Mouse (Mus musculus) neural tube, embryonic 15.5 days (tissue): ENCODE measurements around the gene Cldn9. TPM values are rescaled to one million over a fixed set of nuclear protein-coding genes. Genes with fewer than 3 reads are reported as not detected.

Experiments
- ATAC-seq: fragments of 200-750 bp; cut with Nextera tagmentation; 2 replicates; pipeline ENCODE4 v1.8.0; 2017; ENCODE audit warnings: mild to moderate bottlenecking, moderate TSS enrichment, moderate library complexity; ENCODE audit not compliant: low FRiP score
- H3K27ac ChIP-seq: fragments of 300-500 bp; sonication (generic); replicated peaks from 2 replicates; pipeline ENCODE4 v1.5.1; 2015; ENCODE audit warnings: mild to moderate bottlenecking, inconsistent platforms
- H3K27me3 ChIP-seq: fragments of 300-500 bp; sonication (generic); replicated peaks from 2 replicates; pipeline ENCODE4 v1.6.1; 2015; ENCODE audit warnings: inconsistent platforms
- H3K36me3 ChIP-seq: fragments of 300-500 bp; sonication (generic); 2 replicates; pipeline ENCODE4 v1.6.1; 2015; ENCODE audit warnings: inconsistent platforms
- H3K4me1 ChIP-seq: fragments of 300-500 bp; sonication (generic); 2 replicates; pipeline ENCODE4 v1.6.1; 2015; ENCODE audit warnings: inconsistent platforms
- H3K4me2 ChIP-seq: fragments of 300-500 bp; sonication (generic); 2 replicates; pipeline ENCODE4 v1.6.1; 2015; ENCODE audit warnings: inconsistent platforms, mild to moderate bottlenecking, moderate library complexity
- H3K4me3 ChIP-seq: fragments of 300-500 bp; sonication (generic); replicated peaks from 2 replicates; pipeline ENCODE4 v1.5.1; 2015; ENCODE audit warnings: mild to moderate bottlenecking, inconsistent platforms
- H3K9ac ChIP-seq: fragments of 300-500 bp; sonication (generic); replicated peaks from 2 replicates; pipeline ENCODE4 v1.6.1; 2015; ENCODE audit warnings: mild to moderate bottlenecking, inconsistent platforms
- H3K9me3 ChIP-seq: fragments of 300-500 bp; sonication (generic); replicated peaks from 2 replicates; pipeline ENCODE4 v1.6.1; 2016; ENCODE audit warnings: inconsistent platforms
- WGBS: fragments of 180-500 bp; shearing (Covaris S2); methylation state at CpG from one replicate; pipeline ENCODE4 v1.1.7; 2015; ENCODE audit warnings: mixed read lengths; 5-methylcytosine and 5-hydroxymethylcytosine counted together
- polyA plus RNA-seq: library from polyadenylated mRNA; unstranded; fragments of >200 nt; fragmentation: Nextera tagmentation; extraction: Ambion mirVana; gene quantifications from 2 replicates; pipeline ENCODE4 v1.2.1, GENCODE M21; 2015

Cldn9 gene
- polyA plus RNA-seq, 1 experiment from 2014 or later = 1.1 TPM

DNA sequence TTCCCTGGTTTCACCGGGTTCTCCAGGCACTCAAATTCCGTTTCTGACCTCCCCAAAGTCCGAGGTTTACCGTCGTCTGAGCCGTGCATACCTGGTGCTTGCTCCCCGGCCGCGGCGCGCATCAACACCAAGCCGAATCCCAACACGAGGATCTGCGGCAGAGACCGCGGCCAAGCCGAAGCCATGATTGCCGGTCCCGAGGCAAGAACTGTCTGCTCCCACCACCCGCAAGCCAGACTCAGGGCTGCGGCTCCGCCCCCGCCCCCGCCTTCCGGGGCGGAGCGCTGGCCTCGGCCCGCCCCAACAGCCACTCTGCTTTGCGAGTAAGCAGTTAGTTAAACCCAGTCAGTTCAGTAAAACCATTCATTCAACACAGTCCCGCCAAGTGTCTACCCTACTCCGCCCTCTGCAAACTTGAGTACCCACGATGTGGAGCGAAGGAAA lies 6.6 kb downstream of the Cldn9 start, which contains the start of gene Tnfrsf12a:
TSS of gene Tnfrsf12a (minus strand) at position 233 of the 444 bp plus-strand sequence.
- Histone ChIP-seq H3K9ac (peak within 1 kb of the TSS; percentile 57), H3K27ac (no peak within 1 kb of the TSS), H3K4me2 (peak within 1 kb of the TSS; percentile 95), H3K4me3 (peak within 1 kb of the TSS; percentile 53), H3K27me3 (peaks cover 66% of the 10 kb centered on the region), H3K4me1 (peaks cover 54% of the 10 kb centered on the region), H3K9me3 (no peaks in the 10 kb centered on the region), H3K36me3 (no peaks in the 10 kb centered on the region)
- under 1% methylated on average over 34 of the region's 34 CpGs for WGBS
- ATAC-seq = peak; percentile 21; the same call in 1 of the 2 replicates

DNA sequence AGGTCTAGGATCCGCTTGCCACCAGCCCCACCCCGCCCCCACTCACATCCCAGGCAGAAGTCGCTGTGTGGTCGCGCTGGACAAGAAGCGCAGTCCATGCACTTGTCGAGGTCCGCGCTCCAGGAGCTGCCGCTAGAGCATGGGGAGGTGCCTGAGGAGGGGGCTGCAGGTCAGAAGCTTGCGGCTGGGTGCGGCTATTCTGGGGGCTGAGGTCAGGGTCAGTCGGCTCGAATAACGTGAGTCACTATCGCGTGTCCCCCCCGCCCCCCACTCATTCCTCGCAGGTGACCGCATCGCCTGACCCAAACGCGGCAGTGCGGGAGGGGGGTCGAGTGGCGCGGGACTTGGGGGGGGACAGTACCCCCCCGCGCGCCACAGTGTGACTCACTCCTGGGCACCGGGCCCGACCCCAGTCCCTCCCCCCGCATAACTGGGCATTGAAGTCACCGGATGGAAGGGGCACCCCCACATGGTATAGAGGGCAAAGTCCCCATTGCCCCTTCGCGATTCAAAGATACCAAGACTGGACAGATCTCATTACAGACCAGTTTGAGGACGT lies 7.3 kb downstream of the Cldn9 start:
- Histone ChIP-seq H3K36me3 (no peaks in the 10 kb centered on the region), H3K9me3 (no peaks in the 10 kb centered on the region), H3K27ac (no peak overlapping the region), H3K4me1 (peaks cover 57% of the 10 kb centered on the region), H3K9ac (peak overlapping the region; percentile 57), H3K4me2 (peak overlapping the region; percentile 95), H3K4me3 (peak overlapping the region; percentile 53), H3K27me3 (peaks cover 59% of the 10 kb centered on the region)
- under 1% methylated on average over 35 of the region's 37 CpGs for WGBS
- ATAC-seq = no peak

DNA sequence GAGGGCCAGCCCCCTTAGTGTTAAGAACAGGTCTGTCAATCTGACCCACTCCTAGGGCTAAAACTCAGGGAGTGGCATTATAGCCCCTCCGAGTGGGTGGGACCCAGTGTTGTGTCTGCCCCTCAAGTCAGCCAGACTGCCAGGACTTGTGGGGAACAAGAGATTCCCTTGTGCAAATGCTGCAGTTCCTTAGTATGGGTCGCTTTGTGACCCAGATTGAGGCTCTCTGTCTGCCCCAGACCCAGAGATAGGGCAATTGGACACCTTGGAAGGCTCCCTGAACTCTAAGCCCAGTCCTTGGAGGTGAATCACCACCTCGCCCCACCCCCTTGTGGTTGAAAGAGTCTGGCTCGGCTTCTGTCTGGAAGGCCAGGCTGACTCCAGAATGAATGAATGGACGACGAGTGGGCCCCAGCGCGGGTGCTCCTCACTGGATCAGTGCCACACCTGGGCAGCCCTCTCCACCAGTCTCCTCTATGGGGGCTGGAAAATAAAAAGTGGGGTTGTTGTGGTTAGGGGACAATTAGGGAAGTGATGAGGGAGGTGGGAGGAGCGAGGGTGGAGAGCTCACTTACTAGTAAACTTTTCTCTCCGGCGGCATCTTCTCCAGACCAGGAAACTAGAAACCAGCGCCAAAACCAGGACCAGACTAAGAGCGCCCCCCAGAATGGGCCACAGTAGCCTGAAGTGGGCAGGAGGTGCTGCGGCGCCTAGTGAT lies 8.1 kb downstream of the Cldn9 start:
- H3K4me2 ChIP-seq = peak overlapping the region; percentile 95
- peaks cover 57% of the 10 kb centered on the region for H3K4me1 ChIP-seq
- H3K27me3 ChIP-seq = peaks cover 51% of the 10 kb centered on the region
- H3K27ac ChIP-seq = no peak overlapping the region
- WGBS = 10% methylated on average over 15 of the region's 15 CpGs
- no peak for ATAC-seq
- H3K4me3 ChIP-seq = peak overlapping the region; percentile 53
- H3K9me3 ChIP-seq = no peaks in the 10 kb centered on the region
- no peaks in the 10 kb centered on the region for H3K36me3 ChIP-seq
- H3K9ac ChIP-seq = 0 out of 2 replicates have a peak overlapping the region, but pooled peaks have one; percentile 57

DNA sequence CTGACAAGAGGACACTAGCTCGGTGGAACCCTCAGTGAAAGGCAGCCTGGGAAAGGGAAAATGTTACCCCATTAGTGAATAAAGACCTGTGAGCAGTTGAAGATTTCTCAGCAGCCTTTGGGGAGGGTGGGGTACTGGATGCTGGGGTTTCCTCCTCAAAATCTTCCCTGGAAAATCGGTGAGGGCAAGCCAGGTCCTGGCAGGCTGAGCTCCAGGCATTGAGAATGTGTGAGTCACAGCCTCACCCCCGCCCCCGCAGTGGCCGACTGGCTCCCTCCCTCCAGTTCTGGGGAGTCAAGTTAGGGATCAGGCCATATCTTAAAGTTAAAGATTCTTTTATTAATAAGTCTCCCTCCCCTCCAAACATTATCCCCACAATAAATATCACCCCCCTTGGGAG lies 8.7 kb downstream of the Cldn9 start:
- H3K4me1 ChIP-seq = peaks cover 57% of the 10 kb centered on the region
- 0 out of 2 replicates have a peak overlapping the region, but pooled peaks have one; percentile 69 for H3K4me3 ChIP-seq
- H3K9me3 ChIP-seq = no peaks in the 10 kb centered on the region
- H3K9ac ChIP-seq = no peak overlapping the region
- WGBS = 51% methylated on average over 5 of the region's 5 CpGs
- H3K27me3 ChIP-seq = peaks cover 45% of the 10 kb centered on the region
- peak overlapping the region; percentile 95 for H3K4me2 ChIP-seq
- H3K36me3 ChIP-seq = peaks cover 2% of the 10 kb centered on the region; the same call in 1 of the 2 replicates
- ATAC-seq = no peak
- no peak overlapping the region for H3K27ac ChIP-seq

DNA sequence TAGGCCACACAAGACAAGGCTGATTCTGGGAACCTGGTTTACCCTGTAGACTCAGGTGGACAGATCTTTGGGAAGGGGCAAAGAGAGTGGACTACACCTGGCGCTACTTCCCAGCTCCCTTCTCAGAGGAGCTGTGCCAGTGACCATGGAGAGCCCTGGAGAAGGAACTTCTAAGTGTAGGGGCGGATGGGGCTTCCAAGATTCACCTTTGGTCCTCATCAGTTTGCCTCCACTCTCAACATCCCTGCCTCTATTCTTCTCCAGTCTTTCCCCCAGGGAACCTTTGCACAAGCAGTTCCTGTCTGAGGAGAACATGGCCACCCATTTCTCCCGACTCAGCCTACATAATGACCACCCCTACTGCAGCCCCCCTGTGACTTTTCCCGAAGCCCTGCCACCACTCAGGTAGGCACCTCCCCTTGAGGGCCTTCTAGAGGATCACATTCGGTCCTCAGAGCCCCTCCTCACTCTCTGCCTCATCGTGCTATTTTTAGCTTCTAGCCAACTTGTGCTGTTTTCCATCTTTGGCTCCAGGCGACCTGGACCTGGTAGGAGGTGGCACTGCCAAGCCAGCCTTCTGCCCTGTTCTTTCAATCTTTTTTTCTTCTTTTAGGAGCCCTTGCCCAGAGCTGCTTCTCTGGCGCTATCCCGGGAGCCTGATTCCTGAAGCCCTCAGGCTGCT lies 9.4 kb downstream of the Cldn9 start:
- peak; percentile 4 for ATAC-seq
- Histone ChIP-seq H3K9ac (peak overlapping the region; percentile 73), H3K27me3 (peaks cover 38% of the 10 kb centered on the region), H3K4me1 (peaks cover 53% of the 10 kb centered on the region), H3K9me3 (no peaks in the 10 kb centered on the region), H3K27ac (peak overlapping the region; percentile 93; the same call in 1 of the 2 replicates), H3K4me3 (peak overlapping the region; percentile 69), H3K4me2 (peak overlapping the region; percentile 95), H3K36me3 (peaks cover 8% of the 10 kb centered on the region)
- 49% methylated on average over 9 of the region's 9 CpGs for WGBS

DNA sequence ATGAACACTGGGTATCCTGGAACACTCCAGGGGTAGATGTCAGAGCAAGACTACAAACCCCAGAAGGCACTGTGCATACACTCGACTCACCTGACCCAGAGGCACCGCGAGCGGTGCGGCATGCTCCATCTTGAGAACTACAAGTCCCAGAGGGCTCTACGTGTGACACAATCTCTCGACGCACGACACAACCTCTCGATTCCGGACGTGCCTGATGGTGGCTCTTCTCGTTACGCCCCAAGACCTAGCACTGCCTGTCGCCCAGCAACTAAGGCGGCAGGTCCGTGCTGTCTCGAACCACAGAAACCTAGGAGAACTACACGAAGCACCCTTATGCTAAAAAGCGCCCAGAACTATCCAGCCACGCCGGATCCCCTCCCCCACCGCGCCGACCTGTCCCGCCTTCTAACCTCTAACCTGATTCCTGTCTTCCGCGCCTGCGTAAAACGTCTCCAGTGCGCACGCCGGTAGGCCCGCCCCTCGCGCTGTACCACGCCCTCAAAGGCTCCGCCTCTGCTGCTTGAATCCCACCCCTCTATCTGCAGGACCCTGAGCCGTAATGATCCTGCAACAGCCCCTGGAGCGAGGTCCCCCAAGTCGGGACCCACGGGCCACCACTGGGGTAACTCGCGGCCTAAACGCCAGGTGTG lies 10.3 kb downstream of the Cldn9 start, which contains the start of the genes Hcfc1r1 and Thoc6:
TSS of gene Hcfc1r1 (plus strand) at position 173 of the 650 bp plus-strand sequence.
TSS of gene Thoc6 (minus strand) at position 459 of the 650 bp plus-strand sequence.
- Histone ChIP-seq H3K27ac (peak within 1 kb of the TSS; percentile 93), H3K27me3 (peaks cover 29% of the 10 kb centered on the region), H3K36me3 (peaks cover 16% of the 10 kb centered on the region), H3K4me3 (peak within 1 kb of the TSS; percentile 69), H3K9ac (peak within 1 kb of the TSS; percentile 73), H3K4me2 (peak within 1 kb of the TSS; percentile 95), H3K4me1 (peaks cover 50% of the 10 kb centered on the region), H3K9me3 (no peaks in the 10 kb centered on the region)
- peak; percentile 94 for ATAC-seq
- under 1% methylated on average over 45 of the region's 45 CpGs for WGBS

DNA sequence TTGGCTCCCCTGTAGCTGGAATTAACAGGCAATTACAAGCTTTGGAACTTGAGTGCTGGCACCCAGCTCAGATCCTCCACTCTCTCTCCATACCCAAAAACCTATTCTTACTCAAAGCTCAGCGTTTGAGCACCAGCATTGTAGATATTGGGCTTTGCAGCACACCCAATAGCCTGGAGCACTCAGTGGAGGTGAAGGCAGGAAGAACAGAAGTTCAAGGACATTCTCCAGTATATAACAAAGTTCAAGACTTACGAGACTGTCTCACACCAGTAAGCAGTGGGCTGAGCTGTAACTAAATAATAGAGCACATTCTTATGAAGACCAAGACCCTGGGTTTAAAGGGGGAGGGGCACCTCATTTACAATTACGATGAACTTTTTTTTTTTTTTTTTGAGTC lies 11.1 kb downstream of the Cldn9 start:
- ATAC-seq = no peak
- H3K9me3 ChIP-seq = no peaks in the 10 kb centered on the region
- peaks cover 24% of the 10 kb centered on the region for H3K36me3 ChIP-seq
- peak overlapping the region; percentile 69; the same call in 1 of the 2 replicates for H3K4me3 ChIP-seq
- peaks cover 49% of the 10 kb centered on the region for H3K4me1 ChIP-seq
- 67% methylated on average over 3 of the region's 3 CpGs for WGBS
- H3K4me2 ChIP-seq = peak overlapping the region; percentile 95
- H3K9ac ChIP-seq = peak overlapping the region; percentile 73
- no peak overlapping the region for H3K27ac ChIP-seq
- peaks cover 22% of the 10 kb centered on the region for H3K27me3 ChIP-seq

DNA sequence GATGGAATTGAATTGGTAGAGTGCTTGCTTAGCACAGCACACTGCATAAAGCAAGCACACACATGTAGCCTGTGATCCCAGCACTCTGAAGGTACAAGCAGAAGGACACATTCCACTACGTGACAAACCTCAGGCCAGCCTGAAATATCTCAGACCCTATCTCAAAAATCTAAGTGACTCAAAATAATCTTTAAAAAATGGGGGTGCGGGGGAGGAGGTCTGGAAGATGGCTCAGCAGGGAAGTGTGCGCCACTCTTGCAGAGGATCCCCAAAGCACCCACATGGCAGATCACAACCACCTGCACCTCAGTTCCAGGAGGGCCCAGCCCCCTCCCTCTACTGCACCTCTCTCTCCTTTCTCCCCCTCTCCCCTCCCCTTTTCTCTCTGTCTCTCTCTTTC lies 12.3 kb downstream of the Cldn9 start:
- Histone ChIP-seq H3K9ac (no peak overlapping the region), H3K4me3 (no peak overlapping the region), H3K9me3 (no peaks in the 10 kb centered on the region), H3K27me3 (peaks cover 14% of the 10 kb centered on the region), H3K4me1 (peaks cover 37% of the 10 kb centered on the region), H3K27ac (no peak overlapping the region), H3K36me3 (peaks cover 36% of the 10 kb centered on the region), H3K4me2 (no peak overlapping the region)
- WGBS = 98% methylated on average over 3 of the region's 3 CpGs
- ATAC-seq = no peak

DNA sequence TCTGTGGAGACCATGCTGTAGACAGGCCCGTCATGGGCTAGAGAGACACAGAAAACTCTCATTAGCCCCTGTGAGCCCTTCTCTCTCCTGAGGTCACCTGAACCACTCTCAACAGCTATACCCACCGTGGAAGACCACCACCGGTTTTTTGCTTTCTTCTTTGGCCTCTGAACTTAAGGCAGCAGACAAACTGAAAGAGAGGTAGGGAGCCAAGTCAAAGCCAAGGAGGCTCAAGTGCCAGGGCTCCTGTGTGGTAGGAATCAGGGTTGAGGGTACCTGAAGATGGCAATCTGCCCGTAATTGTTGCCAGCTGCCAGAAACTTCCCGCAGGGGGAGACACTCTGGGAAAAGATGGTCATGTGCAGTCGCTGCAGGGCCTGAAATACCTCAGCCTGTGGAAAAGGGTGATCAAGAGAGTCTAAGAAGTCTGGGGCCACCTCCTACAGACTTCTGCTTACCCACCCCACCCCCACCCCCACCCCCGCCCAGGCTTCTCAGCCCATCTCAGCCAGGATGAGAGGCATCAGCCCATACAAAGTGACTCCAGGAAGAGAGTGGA lies 13.2 kb downstream of the Cldn9 start:
- Histone ChIP-seq H3K36me3 (peaks cover 38% of the 10 kb centered on the region), H3K27ac (no peak overlapping the region), H3K9ac (no peak overlapping the region), H3K27me3 (peaks cover 7% of the 10 kb centered on the region), H3K4me3 (no peak overlapping the region), H3K9me3 (no peaks in the 10 kb centered on the region), H3K4me2 (no peak overlapping the region), H3K4me1 (peaks cover 28% of the 10 kb centered on the region)
- ATAC-seq = no peak
- WGBS = 90% methylated on average over 7 of the region's 7 CpGs

DNA sequence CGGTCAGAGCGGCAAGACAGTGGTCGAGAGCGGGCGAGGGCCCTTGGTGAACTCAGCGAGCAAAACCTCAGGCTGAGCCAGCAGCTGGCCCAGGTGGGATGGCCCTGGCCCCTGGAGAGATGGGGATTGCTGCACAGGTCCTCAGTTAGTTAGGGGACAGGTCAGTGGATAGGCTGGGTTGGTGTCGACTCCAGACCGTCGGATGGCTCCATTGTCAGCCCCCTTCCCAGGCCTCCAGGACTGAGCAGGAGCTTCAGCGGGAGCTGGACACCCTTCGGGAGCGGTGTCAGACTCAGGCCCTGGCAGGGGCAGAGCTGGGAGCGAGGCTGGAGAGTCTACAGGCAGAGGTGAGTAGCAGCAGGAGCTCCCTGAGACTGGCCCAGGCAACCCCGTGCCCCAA lies 18.3 kb downstream of the Cldn9 start:
- H3K9me3 ChIP-seq = no peaks in the 10 kb centered on the region
- H3K36me3 ChIP-seq = peaks cover 38% of the 10 kb centered on the region
- no peak overlapping the region for H3K9ac ChIP-seq
- WGBS = 85% methylated on average over 14 of the region's 14 CpGs
- H3K27me3 ChIP-seq = peaks cover 31% of the 10 kb centered on the region
- no peak overlapping the region for H3K4me2 ChIP-seq
- H3K27ac ChIP-seq = no peak overlapping the region
- H3K4me1 ChIP-seq = peaks cover 4% of the 10 kb centered on the region; the same call in 1 of the 2 replicates
- H3K4me3 ChIP-seq = no peak overlapping the region
- no peak for ATAC-seq

DNA sequence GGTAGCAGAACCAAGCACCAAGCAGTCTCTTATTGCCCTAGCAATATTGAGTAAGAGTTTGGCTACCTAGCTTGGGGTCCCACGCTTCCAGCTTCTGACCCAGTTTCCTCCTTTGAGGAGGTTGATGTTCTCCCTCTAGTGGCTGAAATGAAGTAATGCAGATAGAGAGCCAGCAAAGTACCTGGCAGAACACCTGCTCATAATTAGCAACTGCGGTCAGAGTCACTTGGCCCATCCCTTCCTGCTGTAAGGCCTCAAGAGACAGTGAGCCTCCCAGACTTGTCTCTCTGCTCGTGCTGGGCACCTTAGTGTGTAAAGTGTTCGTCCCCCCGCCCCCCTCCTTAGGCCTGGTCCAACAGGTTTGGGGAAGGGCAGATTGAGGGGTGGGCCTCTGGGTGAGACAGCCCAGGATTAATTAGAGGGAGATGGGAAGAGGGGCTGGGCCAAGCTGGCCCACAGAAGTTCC lies 19.2 kb downstream of the Cldn9 start:
- Histone ChIP-seq H3K4me1 (peaks cover 8% of the 10 kb centered on the region; the same call in 1 of the 2 replicates), H3K9ac (no peak overlapping the region), H3K4me3 (no peak overlapping the region), H3K27ac (no peak overlapping the region), H3K36me3 (peaks cover 31% of the 10 kb centered on the region), H3K27me3 (peaks cover 40% of the 10 kb centered on the region), H3K4me2 (no peak overlapping the region), H3K9me3 (no peaks in the 10 kb centered on the region)
- ATAC-seq = peak; percentile 53; the same call in 1 of the 2 replicates
- WGBS = 20% methylated on average over 5 of the region's 5 CpGs
